Mouse (Mus musculus) liver, embryonic 15.5 days (tissue): ENCODE measurements around the gene Cenpn. TPM values are rescaled to one million over a fixed set of nuclear protein-coding genes. Genes with fewer than 3 reads are reported as not detected.

Experiments
- ATAC-seq: fragments of 200-750 bp; cut with Nextera tagmentation; 2 replicates; pipeline ENCODE4 v1.8.0; 2017; ENCODE audit warnings: moderate number of reproducible peaks, mild to moderate bottlenecking, moderate library complexity; ENCODE audit not compliant: insufficient read depth
- H3K27ac ChIP-seq: fragments of 300-500 bp; sonication (generic); replicated peaks from 2 replicates; pipeline ENCODE4 v1.5.1; 2015; ENCODE audit warnings: mild to moderate bottlenecking, inconsistent platforms
- H3K27me3 ChIP-seq: fragments of 300-500 bp; sonication (generic); 2 replicates; pipeline ENCODE4 v1.6.1; 2015; ENCODE audit warnings: mild to moderate bottlenecking, inconsistent platforms
- H3K36me3 ChIP-seq: fragments of 300-500 bp; sonication (generic); replicated peaks from 2 replicates; pipeline ENCODE4 v1.6.1; 2015; ENCODE audit warnings: moderate library complexity, mild to moderate bottlenecking, inconsistent platforms
- H3K4me1 ChIP-seq: fragments of 300-500 bp; sonication (generic); replicated peaks from 2 replicates; pipeline ENCODE4 v1.6.1; 2015; ENCODE audit warnings: inconsistent platforms
- H3K4me2 ChIP-seq: fragments of 300-500 bp; sonication (generic); 2 replicates; pipeline ENCODE4 v1.6.1; 2015; ENCODE audit warnings: moderate library complexity, mild to moderate bottlenecking, inconsistent platforms
- H3K4me3 ChIP-seq: fragments of 300-500 bp; sonication (generic); replicated peaks from 2 replicates; pipeline ENCODE4 v1.5.1; 2015; ENCODE audit warnings: mild to moderate bottlenecking, inconsistent platforms
- H3K9ac ChIP-seq: fragments of 300-500 bp; sonication (generic); 2 replicates; pipeline ENCODE4 v1.6.1; 2015; ENCODE audit warnings: moderate library complexity, mild to moderate bottlenecking, inconsistent platforms
- H3K9me3 ChIP-seq: fragments of 300-500 bp; sonication (generic); replicated peaks from 2 replicates; pipeline ENCODE4 v1.6.1; 2016; ENCODE audit warnings: inconsistent platforms
- WGBS: fragments of 180-500 bp; shearing (Covaris S2); methylation state at CpG from one replicate; pipeline ENCODE4 v1.1.7; 2015; ENCODE audit warnings: mixed read lengths; ENCODE audit not compliant: insufficient replicate concordance; 5-methylcytosine and 5-hydroxymethylcytosine counted together
- polyA plus RNA-seq: library from polyadenylated mRNA; unstranded; fragments of >200 nt; fragmentation: Nextera tagmentation; extraction: Ambion mirVana; gene quantifications from 2 replicates; pipeline ENCODE4 v1.2.1, GENCODE M21; 2015

Cenpn gene
- polyA plus RNA-seq: 24.8 and 24.9 TPM in 2 replicates

DNA sequence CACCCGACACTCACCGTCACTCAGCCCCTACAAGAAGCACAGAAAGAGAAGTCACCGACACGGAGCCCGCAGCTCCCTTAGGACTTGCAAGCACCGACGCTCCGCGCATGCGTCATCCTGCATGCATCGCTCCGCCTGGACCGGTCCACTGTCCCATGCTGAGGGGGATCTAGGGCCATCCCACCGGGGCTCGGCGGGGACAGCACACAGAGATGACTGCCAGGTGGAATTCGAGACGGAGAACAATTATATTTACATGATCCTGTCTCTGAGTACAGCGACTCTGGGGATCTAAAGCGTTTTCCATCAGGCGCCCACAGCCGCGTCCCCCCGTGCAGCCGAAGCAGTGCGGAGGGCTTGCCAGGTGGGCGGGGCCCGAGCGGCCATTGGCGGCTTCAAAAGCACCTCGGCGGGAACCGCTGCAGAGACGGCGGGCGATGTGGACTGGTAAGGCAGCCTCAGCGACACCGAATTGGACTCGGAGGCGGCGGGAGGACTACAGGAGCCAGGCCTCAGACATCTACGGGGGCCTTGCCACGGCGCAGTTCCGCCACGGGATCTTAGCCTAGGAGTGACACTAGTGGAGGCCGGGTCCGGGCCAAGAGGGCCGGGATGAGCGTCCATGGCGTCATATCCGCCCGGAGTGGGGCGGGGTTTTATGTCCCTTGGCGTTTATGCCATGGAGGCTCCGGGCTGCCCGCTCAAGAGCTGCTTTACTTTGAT, at the start of gene Cenpn, which contains the start of gene Cmc2:
Cenpn (plus strand) TSS at position 394 of the 723 bp plus-strand sequence.
Cmc2 (minus strand) TSS at position 119 of the 723 bp plus-strand sequence.
- WGBS: under 1% methylated on average over 57 of the region's 57 CpGs
- peak within 1 kb of the TSS; percentile 89 for H3K27ac ChIP-seq
- ATAC-seq: peak; percentile 94
- no peaks in the 10 kb centered on the region for H3K9me3 ChIP-seq
- H3K9ac ChIP-seq: peak within 1 kb of the TSS; percentile 85
- H3K4me2 ChIP-seq: peak within 1 kb of the TSS; percentile 80
- peaks cover 31% of the 10 kb centered on the region for H3K36me3 ChIP-seq
- H3K4me3 ChIP-seq: peak within 1 kb of the TSS; percentile 89
- peaks cover 37% of the 10 kb centered on the region for H3K4me1 ChIP-seq
- H3K27me3 ChIP-seq: no peaks in the 10 kb centered on the region

GRCm38 (mm10) chr8:116872761-116873342, 48.7 kb upstream of the Cenpn start:
- Histone ChIP-seq H3K27me3 (no peaks in the 10 kb centered on the region), H3K4me1 (no peaks in the 10 kb centered on the region), H3K4me2 (no peak overlapping the region), H3K27ac (no peak overlapping the region), H3K36me3 (no peaks in the 10 kb centered on the region), H3K4me3 (no peak overlapping the region), H3K9me3 (0 out of 2 replicates have a peak, but pooled peaks cover 3% of the 10 kb centered on the region), H3K9ac (no peak overlapping the region)
- no peak for ATAC-seq
- WGBS: 36% methylated on average over 2 of the region's 2 CpGs

DNA sequence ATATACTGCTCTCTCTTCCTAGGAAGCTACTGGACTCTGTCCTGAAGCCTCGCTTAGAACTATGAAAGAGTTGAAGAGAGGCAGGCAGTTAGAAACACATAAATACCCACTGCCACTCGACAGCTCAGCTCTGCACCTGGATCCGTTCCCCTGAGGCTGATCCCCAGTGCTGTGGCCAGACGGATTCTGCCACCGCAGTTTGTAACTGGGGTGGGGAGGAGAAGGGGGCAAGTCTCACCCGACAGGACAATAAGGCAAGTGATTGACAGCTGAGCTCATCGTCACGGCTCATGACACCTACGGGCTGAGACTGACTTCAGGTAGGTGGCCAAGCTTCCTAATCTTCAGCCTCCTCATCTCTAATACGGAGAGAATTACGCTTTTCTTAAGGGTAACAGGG, 47.9 kb upstream of the Cenpn start:
- no peaks in the 10 kb centered on the region for H3K4me1 ChIP-seq
- no peaks in the 10 kb centered on the region for H3K36me3 ChIP-seq
- no peak for ATAC-seq
- H3K27me3 ChIP-seq: no peaks in the 10 kb centered on the region
- H3K9ac ChIP-seq: no peak overlapping the region
- no peak overlapping the region for H3K4me2 ChIP-seq
- 69% methylated on average over 11 of the region's 11 CpGs for WGBS
- H3K9me3 ChIP-seq: 0 out of 2 replicates have a peak, but pooled peaks cover 3% of the 10 kb centered on the region
- H3K27ac ChIP-seq: no peak overlapping the region
- no peak overlapping the region for H3K4me3 ChIP-seq

DNA sequence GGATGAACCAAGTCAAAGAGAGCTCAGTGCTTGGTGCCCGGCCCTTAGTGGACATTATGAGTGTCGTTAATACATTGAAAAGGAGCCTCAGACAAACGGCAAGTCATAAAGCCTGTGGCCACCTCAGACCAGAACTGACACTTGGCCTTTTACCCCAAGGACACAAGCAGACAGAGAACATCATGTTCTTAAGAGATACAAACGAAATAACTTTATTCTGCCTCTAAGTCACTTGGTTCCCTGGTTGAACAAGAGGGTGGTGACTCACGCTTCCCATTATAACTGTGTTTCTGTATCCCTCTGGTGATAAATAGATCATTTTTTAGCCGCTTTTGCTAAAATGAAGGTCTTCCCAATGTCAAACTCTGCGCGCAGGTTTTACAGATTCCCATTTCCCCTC, 47.5 kb upstream of the Cenpn start:
- H3K9ac ChIP-seq: no peak overlapping the region
- H3K9me3 ChIP-seq: 0 out of 2 replicates have a peak, but pooled peaks cover 3% of the 10 kb centered on the region
- no peak for ATAC-seq
- H3K27me3 ChIP-seq: no peaks in the 10 kb centered on the region
- 67% methylated on average over 8 of the region's 8 CpGs for WGBS
- H3K27ac ChIP-seq: no peak overlapping the region
- H3K4me1 ChIP-seq: no peaks in the 10 kb centered on the region
- no peak overlapping the region for H3K4me2 ChIP-seq
- no peaks in the 10 kb centered on the region for H3K36me3 ChIP-seq
- H3K4me3 ChIP-seq: no peak overlapping the region

DNA sequence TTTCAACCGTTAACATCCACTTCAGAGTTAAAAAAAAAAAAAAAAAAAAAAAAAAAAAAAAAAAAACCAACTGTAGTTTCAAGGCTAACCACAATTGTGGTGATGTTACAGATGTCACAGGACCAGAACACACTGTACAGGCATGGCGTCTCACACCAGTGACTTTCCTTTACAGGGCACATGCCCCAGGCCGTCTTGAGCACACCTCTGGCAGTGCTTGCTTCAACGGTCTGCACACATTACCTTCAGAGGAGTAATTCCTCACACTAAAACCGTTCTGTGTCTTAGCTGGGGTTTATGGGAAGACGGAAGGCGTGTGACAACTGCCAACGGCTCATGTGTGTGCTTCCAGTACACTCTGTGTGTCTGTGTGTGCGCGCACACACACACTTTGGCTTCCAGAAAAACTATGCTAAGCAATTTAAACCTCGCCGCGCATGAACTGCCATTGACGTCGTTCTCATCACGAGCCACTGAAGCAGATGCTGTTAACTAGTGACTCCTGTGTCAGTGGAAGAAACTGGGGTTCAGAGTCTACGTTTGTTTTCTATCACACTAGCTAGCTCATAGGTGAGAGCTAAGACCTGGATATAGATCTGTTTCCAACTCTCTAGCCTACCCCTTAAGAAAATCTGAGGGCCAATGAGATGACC, 45.6 kb upstream of the Cenpn start:
- Histone ChIP-seq H3K36me3 (no peaks in the 10 kb centered on the region), H3K9ac (no peak overlapping the region), H3K4me3 (no peak overlapping the region), H3K27me3 (no peaks in the 10 kb centered on the region), H3K4me2 (no peak overlapping the region), H3K27ac (no peak overlapping the region), H3K4me1 (no peaks in the 10 kb centered on the region), H3K9me3 (0 out of 2 replicates have a peak, but pooled peaks cover 3% of the 10 kb centered on the region)
- WGBS: 71% methylated on average over 17 of the region's 17 CpGs
- no peak for ATAC-seq

DNA sequence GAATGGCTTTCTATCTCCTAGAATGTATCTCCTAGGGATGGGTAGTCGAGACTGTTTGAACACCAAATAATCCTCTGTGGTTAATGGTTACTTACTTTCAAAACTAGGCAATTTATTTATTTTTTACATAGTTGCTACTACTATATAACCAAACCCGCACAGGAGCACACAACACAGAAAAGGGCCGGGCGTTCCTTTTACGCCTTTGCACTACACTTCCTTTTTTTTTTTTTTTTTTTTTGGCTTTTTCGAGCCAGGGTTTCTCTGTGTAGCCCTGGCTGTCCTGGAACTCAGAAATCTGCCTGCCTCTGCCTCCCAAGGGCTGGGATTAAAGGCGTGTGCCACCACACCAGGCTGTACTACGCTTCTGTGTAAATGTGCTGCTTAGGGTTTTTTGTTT, 40.1 kb upstream of the Cenpn start:
- Histone ChIP-seq H3K27ac (no peak overlapping the region), H3K9me3 (0 out of 2 replicates have a peak, but pooled peaks cover 3% of the 10 kb centered on the region), H3K27me3 (no peaks in the 10 kb centered on the region), H3K4me1 (no peaks in the 10 kb centered on the region), H3K9ac (no peak overlapping the region), H3K4me3 (no peak overlapping the region), H3K36me3 (no peaks in the 10 kb centered on the region), H3K4me2 (no peak overlapping the region)
- 64% methylated on average over 8 of the region's 8 CpGs for WGBS
- ATAC-seq: no peak

DNA sequence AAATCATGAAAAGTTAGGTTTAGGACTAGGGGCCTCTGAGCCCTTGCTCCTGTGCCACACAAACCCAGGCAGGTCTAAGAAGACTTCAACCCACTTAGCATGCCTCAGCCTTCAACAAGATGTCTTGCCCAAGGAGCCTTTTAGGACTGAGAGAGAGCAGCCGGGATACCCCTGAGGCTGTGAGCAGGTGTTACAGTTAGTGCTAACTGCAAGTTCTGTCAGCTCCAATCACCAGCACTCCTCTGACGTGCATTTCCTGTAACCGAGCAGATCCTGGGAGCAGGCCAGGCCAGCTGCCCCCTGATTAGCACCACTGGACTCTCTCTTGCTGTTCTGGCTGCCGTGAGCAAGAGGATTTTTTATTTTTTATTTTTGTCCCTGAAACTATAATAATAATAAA, 33.7 kb upstream of the Cenpn start:
- Histone ChIP-seq H3K4me1 (no peaks in the 10 kb centered on the region), H3K36me3 (peaks cover 46% of the 10 kb centered on the region), H3K4me2 (no peak overlapping the region), H3K27me3 (no peaks in the 10 kb centered on the region), H3K9me3 (no peaks in the 10 kb centered on the region), H3K9ac (no peak overlapping the region), H3K27ac (no peak overlapping the region), H3K4me3 (no peak overlapping the region)
- 61% methylated on average over 4 of the region's 4 CpGs for WGBS
- ATAC-seq: no peak

DNA sequence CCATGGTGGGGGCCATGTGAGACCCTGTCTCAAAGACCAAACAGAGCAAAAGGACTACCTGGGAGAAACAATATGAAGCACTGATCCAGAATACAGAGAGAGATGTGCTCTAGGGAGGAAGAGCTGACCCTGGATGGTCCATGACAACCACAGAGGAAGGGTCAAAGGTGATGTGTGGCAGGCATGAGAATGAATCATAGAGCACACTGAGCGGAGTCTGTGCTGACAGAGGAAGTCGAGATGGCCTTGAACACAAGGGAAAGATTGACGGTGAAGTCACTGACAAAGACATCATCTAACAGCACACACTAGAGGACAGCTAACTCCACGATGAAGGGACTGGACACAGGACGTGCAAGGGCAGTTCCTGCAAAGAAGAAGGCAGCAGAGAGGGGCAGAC, 30.1 kb upstream of the Cenpn start:
- peaks cover 58% of the 10 kb centered on the region for H3K36me3 ChIP-seq
- H3K4me2 ChIP-seq: no peak overlapping the region
- no peaks in the 10 kb centered on the region for H3K9me3 ChIP-seq
- no peaks in the 10 kb centered on the region for H3K27me3 ChIP-seq
- H3K4me1 ChIP-seq: no peaks in the 10 kb centered on the region
- H3K4me3 ChIP-seq: no peak overlapping the region
- no peak overlapping the region for H3K9ac ChIP-seq
- WGBS: 71% methylated on average over 5 of the region's 5 CpGs
- H3K27ac ChIP-seq: no peak overlapping the region
- ATAC-seq: no peak

GRCm38 (mm10) chr8:116892130-116892529, 29.4 kb upstream of the Cenpn start:
- 65% methylated on average over 3 of the region's 3 CpGs for WGBS
- Histone ChIP-seq H3K36me3 (peaks cover 58% of the 10 kb centered on the region), H3K4me3 (no peak overlapping the region), H3K27me3 (no peaks in the 10 kb centered on the region), H3K4me1 (no peaks in the 10 kb centered on the region), H3K9ac (no peak overlapping the region), H3K27ac (no peak overlapping the region), H3K9me3 (no peaks in the 10 kb centered on the region), H3K4me2 (no peak overlapping the region)
- ATAC-seq: no peak

- peaks cover 57% of the 10 kb centered on the region for H3K36me3 ChIP-seq
- H3K4me2 ChIP-seq: no peak overlapping the region
- no peaks in the 10 kb centered on the region for H3K9me3 ChIP-seq
- no peak for ATAC-seq
- H3K27me3 ChIP-seq: no peaks in the 10 kb centered on the region
- H3K4me3 ChIP-seq: no peak overlapping the region
- WGBS: 63% methylated on average over 9 of the region's 9 CpGs
- no peaks in the 10 kb centered on the region for H3K4me1 ChIP-seq
- H3K9ac ChIP-seq: no peak overlapping the region
- H3K27ac ChIP-seq: no peak overlapping the region
These were observed 28.9 kb upstream of the Cenpn start for GRCm38 (mm10) chr8:116892636-116893035.

GRCm38 (mm10) chr8:116893938-116894337, 27.6 kb upstream of the Cenpn start:
- 61% methylated on average over 11 of the region's 11 CpGs for WGBS
- ATAC-seq: no peak
- no peaks in the 10 kb centered on the region for H3K27me3 ChIP-seq

More at GRCm38 (mm10) chr8:116893938-116894337, 27.6 kb upstream of the Cenpn start:
- H3K36me3 ChIP-seq: peaks cover 44% of the 10 kb centered on the region
- H3K4me2 ChIP-seq: no peak overlapping the region
- H3K4me1 ChIP-seq: no peaks in the 10 kb centered on the region
- H3K9me3 ChIP-seq: no peaks in the 10 kb centered on the region
- H3K4me3 ChIP-seq: no peak overlapping the region
- no peak overlapping the region for H3K9ac ChIP-seq
- no peak overlapping the region for H3K27ac ChIP-seq
